16 mouse cellular contexts compared by ENCODE assay signal in the genomic region with DNA sequence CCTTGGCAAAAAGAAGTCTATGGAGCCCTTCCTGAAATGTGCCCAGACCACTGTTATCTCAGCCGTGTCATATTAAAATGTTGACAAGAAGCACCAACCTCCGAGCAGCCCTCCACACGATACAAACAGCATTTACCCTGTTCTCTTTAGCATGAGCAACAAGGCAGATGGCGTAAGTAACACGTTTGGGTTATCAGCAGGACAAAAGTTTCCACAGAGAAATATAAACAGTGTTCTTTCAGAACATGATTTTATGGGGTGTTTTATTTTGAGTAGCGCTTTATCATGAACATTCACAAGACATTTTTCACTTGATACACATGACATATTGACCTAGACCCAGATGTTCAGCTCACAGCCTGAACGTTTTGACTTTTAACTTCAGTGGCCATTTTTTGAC.
"Had no signal": no experiment of that assay in that cellular context is flagged by ENCODE, and none has a peak within 500 bp of the region (broad histone marks: within the 10 kb centered on the region; RNA-seq: fewer than 3 reads in every experiment).

No protein-coding gene starts in this region.

- H3K4me2 ChIP-seq: hindbrain, embryonic 15.5 days; limb, embryonic 13.5 days; liver, embryonic 13.5 days; neural tube, embryonic 13.5 days; stomach, embryonic 15.5 days had no signal

- H3K27me3 ChIP-seq: hindbrain, embryonic 15.5 days; limb, embryonic 13.5 days; liver, embryonic 13.5 days; neural tube, embryonic 13.5 days; stomach, embryonic 15.5 days had no signal

- H3K9me3 ChIP-seq: hindbrain, embryonic 15.5 days; limb, embryonic 13.5 days; liver, embryonic 13.5 days; midbrain, embryonic 10.5 days; neural tube, embryonic 13.5 days; stomach, embryonic 15.5 days had no signal

- H3K4me3 ChIP-seq: hindbrain, embryonic 15.5 days; limb, embryonic 13.5 days; liver, embryonic 13.5 days; midbrain, embryonic 10.5 days; neural tube, embryonic 13.5 days; stomach, embryonic 15.5 days had no signal

- H3K36me3 ChIP-seq: hindbrain, embryonic 15.5 days; limb, embryonic 13.5 days; liver, embryonic 13.5 days; midbrain, embryonic 10.5 days; neural tube, embryonic 13.5 days; stomach, embryonic 15.5 days had no signal

- H3K27ac ChIP-seq: hindbrain, embryonic 15.5 days; limb, embryonic 13.5 days; liver, embryonic 13.5 days; midbrain, embryonic 10.5 days; neural tube, embryonic 13.5 days; stomach, embryonic 15.5 days had no signal

- ATAC-seq: inflammation-experienced regulatory T-cells, adult 6 months; intestine, postnatal 0 days had no signal

- H3K4me1 ChIP-seq: hindbrain, embryonic 15.5 days; limb, embryonic 13.5 days; liver, embryonic 13.5 days; midbrain, embryonic 10.5 days; neural tube, embryonic 13.5 days; stomach, embryonic 15.5 days had no signal

- DNase-seq: kidney, postnatal 25 days; layer of hippocampus, adult 9-11 months; left cerebral cortex, postnatal 4 days; liver, embryonic 13.5 days; midbrain, embryonic 14.5 days; retina, postnatal 1 day; right cerebral cortex, postnatal 14 days; thymus, adult 2 months; thymus, postnatal 25 days had no signal

- H3K9ac ChIP-seq: hindbrain, embryonic 15.5 days; limb, embryonic 13.5 days; liver, embryonic 13.5 days; neural tube, embryonic 13.5 days; stomach, embryonic 15.5 days had no signal
